Mouse (Mus musculus) embryonic facial prominence, embryonic 15.5 days (tissue): ENCODE results near the gene Acaca. TPM values are rescaled to one million over a fixed set of nuclear protein-coding genes. Genes with fewer than 3 reads are reported as not detected.
A peak's percentile ranks its signal among the peaks of the same experiment; 100 is the strongest.

ENCODE experiments used
- ATAC-seq: fragments of 200-750 bp; cut with Nextera tagmentation; 2 replicates; pipeline ENCODE4 v1.8.0; 2017; ENCODE audit warnings: low read depth, moderate TSS enrichment; ENCODE audit not compliant: insufficient number of reproducible peaks, low FRiP score, low TSS enrichment
- H3K27ac ChIP-seq: fragments of 300-500 bp; sonication (generic); replicated peaks from 2 replicates; pipeline ENCODE4 v1.5.1; 2015; ENCODE audit warnings: mild to moderate bottlenecking, inconsistent platforms
- H3K27me3 ChIP-seq: fragments of 300-500 bp; sonication (generic); 2 replicates; pipeline ENCODE4 v1.6.1; 2015; ENCODE audit warnings: inconsistent platforms
- H3K36me3 ChIP-seq: fragments of 300-500 bp; sonication (generic); 2 replicates; pipeline ENCODE4 v1.6.1; 2015; ENCODE audit warnings: mild to moderate bottlenecking, inconsistent platforms
- H3K4me1 ChIP-seq: fragments of 300-500 bp; sonication (generic); 2 replicates; pipeline ENCODE4 v1.6.1; 2015; ENCODE audit warnings: inconsistent platforms
- H3K4me2 ChIP-seq: fragments of 300-500 bp; sonication (generic); replicated peaks from 2 replicates; pipeline ENCODE4 v1.6.1; 2015; ENCODE audit warnings: mild to moderate bottlenecking, inconsistent platforms
- H3K4me3 ChIP-seq: fragments of 300-500 bp; sonication (generic); replicated peaks from 2 replicates; pipeline ENCODE4 v1.5.1; 2015; ENCODE audit warnings: mild to moderate bottlenecking, inconsistent platforms
- H3K9ac ChIP-seq: fragments of 300-500 bp; sonication (generic); 2 replicates; pipeline ENCODE4 v1.6.1; 2015; ENCODE audit warnings: inconsistent platforms
- H3K9me3 ChIP-seq: fragments of 300-500 bp; sonication (generic); replicated peaks from 2 replicates; pipeline ENCODE4 v1.6.1; 2016; ENCODE audit warnings: inconsistent platforms
- WGBS: fragments of 180-500 bp; shearing (Covaris S2); methylation state at CpG from one replicate; pipeline ENCODE4 v1.1.7; 2015; 5-methylcytosine and 5-hydroxymethylcytosine counted together
- polyA plus RNA-seq: library from polyadenylated mRNA; unstranded; fragments of >200 nt; fragmentation: Nextera tagmentation; extraction: Ambion mirVana; gene quantifications from 2 replicates; pipeline ENCODE4 v1.2.1, GENCODE M21; 2015

Acaca gene
- 12.3 and 14.4 TPM in 2 replicates for polyA plus RNA-seq

GRCm38 (mm10) chr11:84128943-84129798 is at the start of gene Acaca, which contains the start of gene Tada2a:
Acaca (plus strand) TSS chr11:84129672.
Tada2a (minus strand) TSS chr11:84129600.
- H3K4me3 ChIP-seq = peak within 1 kb of the TSS; percentile 76
- 0 out of 2 replicates have a peak, but pooled peaks cover 4% of the 10 kb centered on the region for H3K4me1 ChIP-seq
- peaks cover 25% of the 10 kb centered on the region for H3K36me3 ChIP-seq
- no peaks in the 10 kb centered on the region for H3K27me3 ChIP-seq
- H3K9ac ChIP-seq = peak within 1 kb of the TSS; percentile 81
- H3K9me3 ChIP-seq = no peaks in the 10 kb centered on the region
- WGBS = under 1% methylated on average over 69 of the region's 83 CpGs
- peak within 1 kb of the TSS; percentile 66 for H3K27ac ChIP-seq
- peak; percentile 88 for ATAC-seq
- peak within 1 kb of the TSS; percentile 75 for H3K4me2 ChIP-seq

GRCm38 (mm10) chr11:84079887-84080286 is 49.6 kb upstream of the Acaca start:
- ATAC-seq = no peak
- Histone ChIP-seq H3K4me1 (peaks cover 5% of the 10 kb centered on the region; the same call in 1 of the 2 replicates), H3K36me3 (peaks cover 41% of the 10 kb centered on the region), H3K27me3 (no peaks in the 10 kb centered on the region), H3K4me3 (no peak overlapping the region), H3K4me2 (no peak overlapping the region), H3K9ac (no peak overlapping the region), H3K9me3 (no peaks in the 10 kb centered on the region), H3K27ac (no peak overlapping the region)
- WGBS = 68% methylated on average over 4 of the region's 4 CpGs

GRCm38 (mm10) chr11:84080327-84080726 is 49.1 kb upstream of the Acaca start:
- H3K4me2 ChIP-seq = no peak overlapping the region
- WGBS = 87% methylated on average over 3 of the region's 3 CpGs
- no peak overlapping the region for H3K9ac ChIP-seq
- no peaks in the 10 kb centered on the region for H3K27me3 ChIP-seq
- H3K4me1 ChIP-seq = peaks cover 5% of the 10 kb centered on the region; the same call in 1 of the 2 replicates
- no peak for ATAC-seq
- no peak overlapping the region for H3K4me3 ChIP-seq
- no peaks in the 10 kb centered on the region for H3K9me3 ChIP-seq
- H3K36me3 ChIP-seq = peaks cover 41% of the 10 kb centered on the region
- H3K27ac ChIP-seq = no peak overlapping the region

- no peak overlapping the region for H3K4me3 ChIP-seq
- H3K27ac ChIP-seq = no peak overlapping the region
- peaks cover 50% of the 10 kb centered on the region for H3K36me3 ChIP-seq
- ATAC-seq = no peak
- H3K4me1 ChIP-seq = peaks cover 5% of the 10 kb centered on the region; the same call in 1 of the 2 replicates
- H3K9me3 ChIP-seq = no peaks in the 10 kb centered on the region
- H3K9ac ChIP-seq = no peak overlapping the region
- 93% methylated on average over 5 of the region's 5 CpGs for WGBS
- no peaks in the 10 kb centered on the region for H3K27me3 ChIP-seq
- no peak overlapping the region for H3K4me2 ChIP-seq
Measured at GRCm38 (mm10) chr11:84081901-84082300, 47.6 kb upstream of the Acaca start.

GRCm38 (mm10) chr11:84090572-84090971 is 38.9 kb upstream of the Acaca start:
- Histone ChIP-seq H3K9me3 (no peaks in the 10 kb centered on the region), H3K4me3 (no peak overlapping the region), H3K36me3 (peaks cover 50% of the 10 kb centered on the region), H3K27ac (no peak overlapping the region), H3K4me2 (no peak overlapping the region), H3K27me3 (no peaks in the 10 kb centered on the region), H3K4me1 (no peaks in the 10 kb centered on the region), H3K9ac (no peak overlapping the region)
- no peak for ATAC-seq
- WGBS = 90% methylated on average over 8 of the region's 8 CpGs

- H3K27me3 ChIP-seq = no peaks in the 10 kb centered on the region
- 84% methylated on average over 4 of the region's 4 CpGs for WGBS
- H3K4me2 ChIP-seq = no peak overlapping the region
- peaks cover 6% of the 10 kb centered on the region; the same call in 1 of the 2 replicates for H3K4me1 ChIP-seq
- no peak for ATAC-seq
- H3K27ac ChIP-seq = no peak overlapping the region
- no peak overlapping the region for H3K4me3 ChIP-seq
- peaks cover 35% of the 10 kb centered on the region for H3K36me3 ChIP-seq
- H3K9me3 ChIP-seq = no peaks in the 10 kb centered on the region
- no peak overlapping the region for H3K9ac ChIP-seq
Measured at GRCm38 (mm10) chr11:84095084-84095483, 34.4 kb upstream of the Acaca start.

GRCm38 (mm10) chr11:84097251-84097998 is 32.0 kb upstream of the Acaca start:
- Histone ChIP-seq H3K27ac (0 out of 2 replicates have a peak overlapping the region, but pooled peaks have one; percentile 17), H3K4me1 (peaks cover 6% of the 10 kb centered on the region; the same call in 1 of the 2 replicates), H3K9me3 (no peaks in the 10 kb centered on the region), H3K4me3 (no peak overlapping the region), H3K27me3 (no peaks in the 10 kb centered on the region), H3K9ac (no peak overlapping the region), H3K4me2 (no peak overlapping the region), H3K36me3 (peaks cover 46% of the 10 kb centered on the region)
- ATAC-seq = no peak
- 49% methylated on average over 5 of the region's 5 CpGs for WGBS

- H3K9ac ChIP-seq = no peak overlapping the region
- H3K4me1 ChIP-seq = peaks cover 6% of the 10 kb centered on the region; the same call in 1 of the 2 replicates
- ATAC-seq = no peak; the same call in 1 of the 2 replicates
- H3K36me3 ChIP-seq = peaks cover 70% of the 10 kb centered on the region
- peak overlapping the region; percentile 18; the same call in 1 of the 2 replicates for H3K27ac ChIP-seq
- no peaks in the 10 kb centered on the region for H3K9me3 ChIP-seq
- H3K27me3 ChIP-seq = no peaks in the 10 kb centered on the region
- no peak overlapping the region for H3K4me3 ChIP-seq
- no peak overlapping the region for H3K4me2 ChIP-seq
Measured at GRCm38 (mm10) chr11:84101182-84101581, 28.3 kb upstream of the Acaca start.

DNA sequence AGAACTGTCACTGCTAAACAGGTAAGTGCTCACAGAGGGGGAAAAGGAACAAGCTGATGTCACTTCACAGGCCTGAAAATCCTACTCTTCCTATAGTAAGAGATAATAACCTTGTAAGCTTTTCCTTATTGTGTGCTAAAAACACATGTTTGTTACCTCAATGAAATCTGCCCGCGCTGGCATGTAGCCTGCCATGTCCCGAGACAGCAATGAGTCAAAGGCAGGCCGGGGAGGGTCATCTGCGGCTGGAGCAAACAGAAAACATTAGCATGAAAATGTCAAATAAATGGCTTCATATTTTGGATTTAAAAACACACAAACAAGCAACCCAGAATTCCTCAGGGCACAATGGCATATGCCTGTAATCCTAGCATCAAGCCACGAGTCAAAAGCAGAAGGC is 25.4 kb upstream of the Acaca start:
- Histone ChIP-seq H3K27ac (no peak overlapping the region), H3K4me2 (no peak overlapping the region), H3K4me3 (no peak overlapping the region), H3K9ac (no peak overlapping the region), H3K4me1 (no peaks in the 10 kb centered on the region), H3K27me3 (no peaks in the 10 kb centered on the region), H3K9me3 (no peaks in the 10 kb centered on the region), H3K36me3 (peaks cover 81% of the 10 kb centered on the region)
- WGBS = 89% methylated on average over 6 of the region's 6 CpGs
- ATAC-seq = no peak

DNA sequence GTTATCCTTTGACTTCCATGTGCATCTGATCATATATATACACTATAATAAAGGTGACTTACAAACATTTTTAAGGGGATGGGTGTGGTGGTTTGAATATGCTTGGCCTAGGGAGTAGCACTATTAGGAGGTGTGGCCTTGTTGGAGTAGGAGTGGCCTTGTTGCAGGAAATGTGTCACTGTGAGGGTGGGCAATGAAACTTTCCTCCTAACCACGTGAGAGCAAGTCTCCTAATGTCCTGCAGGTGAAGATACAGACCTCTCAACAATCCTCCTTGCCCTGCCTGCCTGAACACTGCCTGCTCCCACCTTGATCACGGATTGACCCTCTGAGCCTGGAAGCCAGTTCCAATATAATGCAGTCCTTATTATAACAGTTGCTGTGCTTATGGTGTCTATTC is 22.3 kb upstream of the Acaca start:
- H3K9ac ChIP-seq = no peak overlapping the region
- H3K4me1 ChIP-seq = no peaks in the 10 kb centered on the region
- H3K4me3 ChIP-seq = no peak overlapping the region
- H3K27ac ChIP-seq = no peak overlapping the region
- no peak for ATAC-seq
- H3K27me3 ChIP-seq = no peaks in the 10 kb centered on the region
- peaks cover 78% of the 10 kb centered on the region for H3K36me3 ChIP-seq
- no peak overlapping the region for H3K4me2 ChIP-seq
- no peaks in the 10 kb centered on the region for H3K9me3 ChIP-seq
- WGBS = 55% methylated on average over 2 of the region's 2 CpGs

- Histone ChIP-seq H3K4me1 (no peaks in the 10 kb centered on the region), H3K9me3 (no peaks in the 10 kb centered on the region), H3K27me3 (no peaks in the 10 kb centered on the region), H3K4me2 (no peak overlapping the region), H3K27ac (no peak overlapping the region), H3K9ac (no peak overlapping the region), H3K36me3 (peaks cover 55% of the 10 kb centered on the region), H3K4me3 (no peak overlapping the region)
- no peak for ATAC-seq
- 89% methylated on average over 5 of the region's 5 CpGs for WGBS
Measured at GRCm38 (mm10) chr11:84113623-84114022, 15.8 kb upstream of the Acaca start.
